Mouse (Mus musculus): ENCODE measurements around the gene Cyp2d26. TPM values are rescaled to one million over a fixed set of nuclear protein-coding genes. Genes with fewer than 3 reads are reported as not detected.

The Cyp2d26 gene
- polyA plus RNA-seq, 1 experiment from 2014 or later, result 18.4 TPM

- WGBS, result 74% methylated on average over 5 of the region's 5 CpGs
- no peaks in the 10 kb centered on the region for H3K27me3 ChIP-seq (ENCODE audit: control insufficient read depth, insufficient read depth, low read length)
- H3K36me3 ChIP-seq (ENCODE audit: control insufficient read depth, insufficient read depth, low read length), result no peaks in the 10 kb centered on the region
- no peaks in the 10 kb centered on the region for H3K4me1 ChIP-seq (replicated peaks; ENCODE audit: control insufficient read depth, insufficient read depth)
- no peak overlapping the region for H3K27ac ChIP-seq (replicated peaks)
- no peak for TF ChIP-seq EP300 (optimal IDR thresholded peaks at IDR 0.05)
- TF ChIP-seq CTCF (IDR thresholded peaks at IDR 0.05; ENCODE audit: low read depth), result peak; percentile 95
- DNase-seq (ENCODE audit: low spot score) (peak; percentile 85), ATAC-seq (ENCODE audit: low FRiP score, low TSS enrichment) (no peak)
- H3K4me2 ChIP-seq (replicated peaks; ENCODE audit: low read depth), result no peak overlapping the region
- H3K9me3 ChIP-seq (ENCODE audit: control insufficient read depth, low read length), result no peaks in the 10 kb centered on the region
- H3K9ac ChIP-seq (ENCODE audit: low read length), result no peak overlapping the region
- no peak overlapping the region for H3K4me3 ChIP-seq (ENCODE audit: low read depth, low read length)
Observed at GRCm38 (mm10) chr15:82804708-82805639, 10.9 kb upstream of the Cyp2d26 start.

- Histone ChIP-seq H3K27me3 (ENCODE audit: control insufficient read depth, insufficient read depth, low read length) (no peaks in the 10 kb centered on the region), H3K4me3 (ENCODE audit: low read depth, low read length) (no peak overlapping the region), H3K4me1 (replicated peaks; ENCODE audit: control insufficient read depth, insufficient read depth) (no peaks in the 10 kb centered on the region), H3K9ac (ENCODE audit: low read length) (no peak overlapping the region), H3K9me3 (ENCODE audit: control insufficient read depth, low read length) (no peaks in the 10 kb centered on the region), H3K27ac (replicated peaks) (no peak overlapping the region; the same call in 1 of the 2 replicates), H3K36me3 (ENCODE audit: control insufficient read depth, insufficient read depth, low read length) (no peaks in the 10 kb centered on the region), H3K4me2 (replicated peaks; ENCODE audit: low read depth) (no peak overlapping the region)
- 0 out of 2 replicates have a peak, but pooled peaks have one; percentile 22 for ATAC-seq (ENCODE audit: low FRiP score, low TSS enrichment)
- TF ChIP-seq CTCF (IDR thresholded peaks at IDR 0.05; ENCODE audit: low read depth) (no peak), EP300 (optimal IDR thresholded peaks at IDR 0.05) (no peak)
- peak; percentile 33 for DNase-seq (ENCODE audit: low spot score)
- WGBS, result 54% methylated on average over 3 of the region's 3 CpGs
Observed at GRCm38 (mm10) chr15:82795936-82796440, 1.9 kb upstream of the Cyp2d26 start.

GRCm38 (mm10) chr15:82793868-82794267 is 226 bp downstream of the Cyp2d26 start:
- ATAC-seq (ENCODE audit: low FRiP score, low TSS enrichment), result peak; percentile 13; the same call in 1 of the 2 replicates
- no peak overlapping the region for H3K9ac ChIP-seq (ENCODE audit: low read length)
- WGBS, result 65% methylated on average over 6 of the region's 6 CpGs

GRCm38 (mm10) chr15:82793454-82793853 is 640 bp downstream of the Cyp2d26 start:
- no peaks in the 10 kb centered on the region for H3K27me3 ChIP-seq (ENCODE audit: control insufficient read depth, insufficient read depth, low read length)
- H3K9me3 ChIP-seq (ENCODE audit: control insufficient read depth, low read length), result no peaks in the 10 kb centered on the region
- H3K27ac ChIP-seq (replicated peaks), result peak overlapping the region; percentile 58; the same call in 1 of the 2 replicates
- H3K4me3 ChIP-seq (ENCODE audit: low read depth, low read length), result no peak overlapping the region
- DNase-seq (ENCODE audit: low spot score) (peak; percentile 48), ATAC-seq (ENCODE audit: low FRiP score, low TSS enrichment) (peak; percentile 58; the same call in 1 of the 2 replicates)
- TF ChIP-seq EP300 (optimal IDR thresholded peaks at IDR 0.05), result no peak
- TF ChIP-seq CTCF (IDR thresholded peaks at IDR 0.05; ENCODE audit: low read depth), result no peak
- H3K9ac ChIP-seq (ENCODE audit: low read length), result no peak overlapping the region
- H3K36me3 ChIP-seq (ENCODE audit: control insufficient read depth, insufficient read depth, low read length), result no peaks in the 10 kb centered on the region
- H3K4me1 ChIP-seq (replicated peaks; ENCODE audit: control insufficient read depth, insufficient read depth), result no peaks in the 10 kb centered on the region
- 33% methylated on average over 1 of the region's 1 CpGs for WGBS
- H3K4me2 ChIP-seq (replicated peaks; ENCODE audit: low read depth), result no peak overlapping the region

More at GRCm38 (mm10) chr15:82793868-82794267, 226 bp downstream of the Cyp2d26 start:
- H3K9me3 ChIP-seq (ENCODE audit: control insufficient read depth, low read length), result no peaks in the 10 kb centered on the region
- peak; percentile 53 for DNase-seq (ENCODE audit: low spot score)
- H3K4me1 ChIP-seq (replicated peaks; ENCODE audit: control insufficient read depth, insufficient read depth), result no peaks in the 10 kb centered on the region
- H3K4me3 ChIP-seq (ENCODE audit: low read depth, low read length), result no peak overlapping the region
- no peaks in the 10 kb centered on the region for H3K36me3 ChIP-seq (ENCODE audit: control insufficient read depth, insufficient read depth, low read length)
- no peaks in the 10 kb centered on the region for H3K27me3 ChIP-seq (ENCODE audit: control insufficient read depth, insufficient read depth, low read length)
- TF ChIP-seq EP300 (optimal IDR thresholded peaks at IDR 0.05), result no peak
- no peak for TF ChIP-seq CTCF (IDR thresholded peaks at IDR 0.05; ENCODE audit: low read depth)
- no peak overlapping the region; the same call in 1 of the 2 replicates for H3K4me2 ChIP-seq (replicated peaks; ENCODE audit: low read depth)
- H3K27ac ChIP-seq (replicated peaks), result peak overlapping the region; percentile 58

- H3K36me3 ChIP-seq (ENCODE audit: control insufficient read depth, insufficient read depth, low read length), result no peaks in the 10 kb centered on the region
- no peak for ATAC-seq (ENCODE audit: low FRiP score, low TSS enrichment)
- H3K4me1 ChIP-seq (replicated peaks; ENCODE audit: control insufficient read depth, insufficient read depth), result no peaks in the 10 kb centered on the region
- no peak overlapping the region for H3K4me3 ChIP-seq (ENCODE audit: low read depth, low read length)
- 88% methylated on average over 11 of the region's 11 CpGs for WGBS
- H3K4me2 ChIP-seq (replicated peaks; ENCODE audit: low read depth), result no peak overlapping the region; the same call in none of the 2 replicates
- TF ChIP-seq EP300 (optimal IDR thresholded peaks at IDR 0.05) (no peak), CTCF (IDR thresholded peaks at IDR 0.05; ENCODE audit: low read depth) (no peak)
- no peaks in the 10 kb centered on the region for H3K9me3 ChIP-seq (ENCODE audit: control insufficient read depth, low read length)
- no peak for DNase-seq (ENCODE audit: low spot score)
- H3K27ac ChIP-seq (replicated peaks), result 0 out of 2 replicates have a peak overlapping the region, but pooled peaks have one; percentile 45
- no peaks in the 10 kb centered on the region for H3K27me3 ChIP-seq (ENCODE audit: control insufficient read depth, insufficient read depth, low read length)
- H3K9ac ChIP-seq (ENCODE audit: low read length), result no peak overlapping the region; the same call in 1 of the 2 replicates
Observed at GRCm38 (mm10) chr15:82792566-82792965, 1.5 kb downstream of the Cyp2d26 start.

Data from stomach, postnatal 0 days (tissue).